ENCODE assay signal across 21 mouse cellular contexts in genomic region chr17:49403151-49403550, GRCm38 (mm10). TPM values are rescaled to one million over a fixed set of nuclear protein-coding genes. Genes with fewer than 3 reads are reported as not detected.
DNase-seq lines count a peak whose midpoint lies in the region; ATAC-seq and TF ChIP-seq lines count a peak whose summit lies in the region.
"Had no signal": no experiment of that assay in that cellular context is flagged by ENCODE, and none has a peak within 500 bp of the region (broad histone marks: within the 10 kb centered on the region; RNA-seq: fewer than 3 reads in every experiment).

No protein-coding gene starts in this region.

- H3K79me2 ChIP-seq in CH12.LX (replicated peaks; ENCODE audit: control insufficient read depth, extremely low read depth, insufficient read depth, poor library complexity, severe bottlenecking): no peaks in the 10 kb centered on the region

- dilution Hi-C loops in CH12.LX (cut with MboI; ENCODE audit: extremely low pct_ligation_motif_present, extremely low pct_unique_long_range_greater_than_20kb, low sequenced_read_pairs): no loop called here

- no peaks in the 10 kb centered on the region; a peak in 1 of 4 replicates for H3K4me1 ChIP-seq in CH12.LX (ENCODE audit: control insufficient read depth in 1 of 2, insufficient read depth in 2 of 2)
- H3K4me1 ChIP-seq: embryonic facial prominence, embryonic 13.5 days; forebrain, embryonic 10.5 days; heart, embryonic 13.5 days; hindbrain, embryonic 10.5 days; kidney, embryonic 15.5 days; limb, embryonic 15.5 days had no signal

- H3K36me3 ChIP-seq in CH12.LX (replicated peaks in 1 of 2; ENCODE audit: control insufficient read depth in 1 of 2, insufficient read depth in 1 of 2, low read length in 1 of 2): no peaks in the 10 kb centered on the region
- H3K36me3 ChIP-seq: embryonic facial prominence, embryonic 13.5 days; forebrain, embryonic 10.5 days; heart, embryonic 13.5 days; hindbrain, embryonic 10.5 days; kidney, embryonic 15.5 days; limb, embryonic 15.5 days had no signal

- peaks cover 5% of the 10 kb centered on the region for H3K9me3 ChIP-seq in CH12.LX (replicated peaks; ENCODE audit: low read length)
- H3K9me3 ChIP-seq: embryonic facial prominence, embryonic 13.5 days; forebrain, embryonic 10.5 days; heart, embryonic 13.5 days; hindbrain, embryonic 10.5 days; kidney, embryonic 15.5 days; limb, embryonic 15.5 days had no signal

- DNase-seq in 3T3-L1 (ENCODE audit: low read depth, low spot score) (peak; percentile 10), CH12.LX (ENCODE audit: extremely low read depth) (peak; percentile 12)
- peak; percentile 60 for DNase-seq in thymus, postnatal 0 days (ENCODE audit: low spot score)
- no peak for DNase-seq in retina, postnatal 1 day
- DNase-seq in right cerebral cortex, postnatal 4 days: no peak
- DNase-seq in kidney, postnatal 4 days: no peak
- DNase-seq in adrenal gland, adult 18-20 months (ENCODE audit: low spot score in 2 of 2): no peak
- DNase-seq: cerebellum, adult 11 months; gastrocnemius, postnatal 36 days; lung, adult 18-20 months; right cerebral cortex, adult 18-20 months had no signal

- H3K27me3 ChIP-seq in CH12.LX (replicated peaks): peaks cover under 1% of the 10 kb centered on the region
- H3K27me3 ChIP-seq: heart, embryonic 13.5 days; kidney, embryonic 15.5 days; limb, embryonic 15.5 days had no signal

- in situ Hi-C loops in CH12.LX (cut with MboI; ENCODE audit: low pct_ligation_motif_present, low pct_unique_long_range_greater_than_20kb, low sequenced_read_pairs): loop anchor here (25.0 kb wide), 1 partner anchor 941 kb away; the partner anchor contains the start of genes Tspo2 and Unc5cl

- no peak for TF ChIP-seq POLR2A in CH12.LX (IDR thresholded peaks at IDR 0.05; ENCODE audit: low read depth, low read length)

- no peak overlapping the region for H3K27ac ChIP-seq in CH12.LX (ENCODE audit: insufficient read depth, low read depth)
- H3K27ac ChIP-seq: embryonic facial prominence, embryonic 13.5 days; forebrain, embryonic 10.5 days; heart, embryonic 13.5 days; hindbrain, embryonic 10.5 days; kidney, embryonic 15.5 days; limb, embryonic 15.5 days; macrophage had no signal

- H3K4me3 ChIP-seq in CH12.LX (replicated peaks in 1 of 3; ENCODE audit: low read depth in 2 of 3, low read length in 2 of 3, poor library complexity in 1 of 3): no peak overlapping the region
- H3K4me3 ChIP-seq: embryonic facial prominence, embryonic 13.5 days; forebrain, embryonic 10.5 days; heart, embryonic 13.5 days; hindbrain, embryonic 10.5 days; kidney, embryonic 15.5 days; limb, embryonic 15.5 days had no signal

- no peak overlapping the region for H3K4me2 ChIP-seq in CH12.LX (ENCODE audit: insufficient read depth, low read depth, poor library complexity, severe bottlenecking)
- H3K4me2 ChIP-seq: embryonic facial prominence, embryonic 13.5 days; heart, embryonic 13.5 days; kidney, embryonic 15.5 days; limb, embryonic 15.5 days had no signal

- TF ChIP-seq RAD21 in CH12.LX (IDR thresholded peaks at IDR 0.05; ENCODE audit: low read depth, low read length): no peak

- peak; percentile 83 for ATAC-seq in megakaryocyte, adult 5-6 weeks (ENCODE audit: poor library complexity, severe bottlenecking)
- ATAC-seq: midbrain, embryonic 16.5 days; Patski had no signal

- H3K9ac ChIP-seq in CH12.LX (ENCODE audit: insufficient read depth, low read depth): no peak overlapping the region
- H3K9ac ChIP-seq: embryonic facial prominence, embryonic 13.5 days; heart, embryonic 13.5 days; kidney, embryonic 15.5 days; limb, embryonic 15.5 days had no signal

- no peak for TF ChIP-seq CTCF in CH12.LX (conservative IDR thresholded peaks at IDR 0.05 in 1 of 2, IDR thresholded peaks at IDR 0.05 in 1 of 2; ENCODE audit: low read depth in 2 of 2, low read length in 2 of 2)

- no peak for TF ChIP-seq EP300 in CH12.LX (IDR thresholded peaks at IDR 0.05; ENCODE audit: low read length)

TF ChIP-seq in CH12.LX, 34 proteins besides CTCF, POLR2A, EP300 and RAD21:
- TF ChIP-seq NELFE (IDR thresholded peaks at IDR 0.05; ENCODE audit: low read depth, low read length) (no peak), USF2 (conservative IDR thresholded peaks at IDR 0.05; ENCODE audit: low read depth, low read length) (no peak), ZMIZ1 (IDR thresholded peaks at IDR 0.05; ENCODE audit: low read depth, low read length) (no peak), CHD2 (IDR thresholded peaks at IDR 0.05; ENCODE audit: low read length) (no peak), MAX (IDR thresholded peaks at IDR 0.05; ENCODE audit: low read length) (no peak), KAT2A (IDR thresholded peaks at IDR 0.05; ENCODE audit: insufficient replicate concordance, low read length) (no peak), JUN (IDR thresholded peaks at IDR 0.05; ENCODE audit: insufficient read depth, low read depth, low read length) (no peak), UBTF (IDR thresholded peaks at IDR 0.05; ENCODE audit: low read depth, low read length) (no peak), GABPA (IDR thresholded peaks at IDR 0.05; ENCODE audit: insufficient replicate concordance, low read depth, low read length) (no peak), SIN3A (IDR thresholded peaks at IDR 0.05; ENCODE audit: low read length) (no peak), ZKSCAN1 (IDR thresholded peaks at IDR 0.05; ENCODE audit: borderline replicate concordance, low read depth, low read length) (no peak)

RNA-seq across cellular contexts. Expression of gene Mocs1, which starts 25.0 kb away (rescaled TPM):
- total RNA-seq in CH12.LX (2012; rRNA removed) (6.4 and 7.3 TPM in 2 replicates), CH12.LX (2014; rRNA removed) (2.9 and 3.7 TPM in 2 replicates)
- 8.8 and 9.4 TPM in 2 replicates for polyA plus RNA-seq in CH12.LX (2012; ENCODE audit: insufficient read length, low read depth)
- total RNA-seq in megakaryocyte, adult 5-6 weeks (2015): 56.6 and 60.7 TPM in 2 replicates
- total RNA-seq in megakaryocyte, adult 5-6 weeks (2017): 24.3 and 43.1 TPM in 2 replicates
- polyA plus RNA-seq in thymus, postnatal 0 days (2015; fragmentation: Nextera tagmentation; extraction: Ambion mirVana): 2.5 and 3.9 TPM in 2 replicates
- total RNA-seq in adrenal gland, adult 18-20 months (2021): 10 to 100 TPM; 30.5 to 40.9 TPM

Comparison
In these comparisons a context has a peak if more than half of its experiments do, and no peak if none do; other contexts are left out.
1. DNase-seq: peak in 3T3-L1 (single experiment), CH12.LX (single experiment) and thymus, postnatal 0 days (single experiment); none in retina, postnatal 1 day (single experiment), right cerebral cortex, postnatal 4 days (single experiment), kidney, postnatal 4 days (0 of 2) and adrenal gland, adult 18-20 months (0 of 2).